Mouse (Mus musculus): ENCODE results near the gene Slc16a13.

The Slc16a13 gene

GRCm38 (mm10) chr11:70232546-70232945 lies 11.7 kb upstream of the Slc16a13 start:
- DNase-seq (ENCODE audit: low spot score in 2 of 2) = peak in 1 of 2 experiments; percentile 64

- DNase-seq (ENCODE audit: low spot score in 2 of 2) = peak; percentile 72 to 91
Measured at GRCm38 (mm10) chr11:70230239-70230727, 9.4 kb upstream of the Slc16a13 start.

GRCm38 (mm10) chr11:70229260-70230010 lies 8.6 kb upstream of the Slc16a13 start, which contains the start of gene Bcl6b:
Gene Bcl6b (minus strand): TSS chr11:70229798.
- DNase-seq (ENCODE audit: low spot score in 2 of 2) = peak in 1 of 2 experiments; percentile 8

- DNase-seq (ENCODE audit: low spot score in 2 of 2) = peak; percentile 62 to 78
Measured at GRCm38 (mm10) chr11:70228828-70229227, 8.0 kb upstream of the Slc16a13 start.

- peak in 1 of 2 experiments; percentile 12 for DNase-seq (ENCODE audit: low spot score in 2 of 2)
Measured at GRCm38 (mm10) chr11:70227661-70228245, 6.9 kb upstream of the Slc16a13 start.

- DNase-seq (ENCODE audit: low spot score in 2 of 2) = no peak
Measured at GRCm38 (mm10) chr11:70227126-70227525, 6.3 kb upstream of the Slc16a13 start.

GRCm38 (mm10) chr11:70226602-70226890 lies 5.7 kb upstream of the Slc16a13 start:
- peak in 1 of 2 experiments; percentile 17 for DNase-seq (ENCODE audit: low spot score in 2 of 2)

GRCm38 (mm10) chr11:70225798-70226601 lies 5.1 kb upstream of the Slc16a13 start:
- DNase-seq (ENCODE audit: low spot score in 2 of 2) = no peak

- peak in 1 of 2 experiments; percentile 16 for DNase-seq (ENCODE audit: low spot score in 2 of 2)
Measured at GRCm38 (mm10) chr11:70223724-70224123, 2.9 kb upstream of the Slc16a13 start.

- DNase-seq (ENCODE audit: low spot score in 2 of 2) = peak in 1 of 2 experiments; percentile 8
Measured at GRCm38 (mm10) chr11:70221603-70222500, 988 bp upstream of the Slc16a13 start.

- DNase-seq (ENCODE audit: low spot score in 2 of 2) = peak; percentile 18 to 39
Measured at GRCm38 (mm10) chr11:70220323-70220722, 541 bp downstream of the Slc16a13 start.

- no peak for DNase-seq (ENCODE audit: low spot score in 2 of 2)
Measured at GRCm38 (mm10) chr11:70219873-70220272, 991 bp downstream of the Slc16a13 start.

- peak in 1 of 2 experiments; percentile 17 for DNase-seq (ENCODE audit: low spot score in 2 of 2)
Measured at GRCm38 (mm10) chr11:70218741-70219470, 2.0 kb downstream of the Slc16a13 start.

- DNase-seq (ENCODE audit: low spot score in 2 of 2) = no peak
Measured at GRCm38 (mm10) chr11:70218039-70218438, 2.8 kb downstream of the Slc16a13 start.

- DNase-seq (ENCODE audit: low spot score in 2 of 2) = no peak
Measured at GRCm38 (mm10) chr11:70216103-70216502, 4.8 kb downstream of the Slc16a13 start.

GRCm38 (mm10) chr11:70215301-70215700 lies 5.6 kb downstream of the Slc16a13 start:
- no peak for DNase-seq (ENCODE audit: low spot score in 2 of 2)

- no peak for DNase-seq (ENCODE audit: low spot score in 2 of 2)
Measured at GRCm38 (mm10) chr11:70214856-70215209, 6.0 kb downstream of the Slc16a13 start.

GRCm38 (mm10) chr11:70214191-70214855 lies 6.5 kb downstream of the Slc16a13 start:
- no peak for DNase-seq (ENCODE audit: low spot score in 2 of 2)

- no peak for DNase-seq (ENCODE audit: low spot score in 2 of 2)
Measured at GRCm38 (mm10) chr11:70213736-70214135, 7.1 kb downstream of the Slc16a13 start.

- DNase-seq (ENCODE audit: low spot score in 2 of 2) = peak in 1 of 2 experiments; percentile 69
Measured at GRCm38 (mm10) chr11:70212896-70213295, 8.0 kb downstream of the Slc16a13 start.
